Mouse (Mus musculus): ENCODE measurements around the gene Gsg1. TPM values are rescaled to one million over a fixed set of nuclear protein-coding genes. Genes with fewer than 3 reads are reported as not detected.
A peak's percentile ranks its signal among the peaks of the same experiment; 100 is the strongest.

Gene Gsg1
- polyA plus RNA-seq, 1 experiment from 2014 or later: 0.37 TPM

DNA sequence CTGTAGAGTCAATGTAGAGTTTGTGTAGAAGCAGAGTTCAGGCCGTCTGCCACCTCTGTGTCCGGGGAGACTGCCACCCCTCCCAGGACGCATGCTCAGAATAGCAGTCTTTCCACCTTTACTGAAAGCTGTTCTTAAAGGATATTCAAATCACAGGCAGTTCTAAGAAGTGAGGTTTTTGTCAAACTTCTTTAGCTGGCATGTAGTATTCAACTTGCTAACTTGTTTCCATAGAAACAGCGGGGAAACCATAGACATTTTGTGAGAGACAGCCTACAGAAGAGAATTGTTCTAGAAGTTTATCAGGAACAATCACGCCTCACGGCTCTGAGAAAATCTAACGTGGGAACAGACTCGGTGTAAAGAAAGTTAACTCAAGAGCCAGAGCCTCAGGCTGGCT, 47.2 kb downstream of the Gsg1 start:
- WGBS: 74% methylated on average over 8 of the region's 8 CpGs
- H3K27ac ChIP-seq: no peak overlapping the region

DNA sequence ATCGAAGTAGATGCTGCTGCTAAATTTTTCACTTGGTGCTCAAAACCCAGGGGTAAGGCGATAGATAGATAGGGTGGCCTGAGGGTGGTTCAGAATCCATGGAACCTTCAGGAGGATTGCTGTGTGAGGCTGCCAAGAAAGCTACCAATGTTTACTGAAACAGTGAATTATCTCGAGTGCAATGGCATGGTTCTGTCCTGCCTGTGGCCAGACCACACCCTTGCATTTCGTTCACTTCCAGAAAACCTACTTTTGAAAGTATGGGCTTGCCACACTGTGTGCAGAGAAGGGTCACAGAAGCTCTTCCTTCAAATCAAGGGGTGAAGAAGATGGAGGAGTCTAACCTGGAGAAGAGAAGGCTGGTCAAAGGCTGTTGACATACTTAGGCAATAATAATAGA, 48.3 kb downstream of the Gsg1 start:
- no peaks in the 10 kb centered on the region for H3K4me1 ChIP-seq (replicated peaks; ENCODE audit: insufficient read depth, low read length)
- H3K27me3 ChIP-seq (ENCODE audit: insufficient read depth, low read length): no peaks in the 10 kb centered on the region
- ATAC-seq (replicated peaks; ENCODE audit: low FRiP score, low read depth): no peak
- H3K4me3 ChIP-seq (replicated peaks; ENCODE audit: low read depth, low read length): no peak overlapping the region
- no peak overlapping the region for H3K27ac ChIP-seq
- H3K9me3 ChIP-seq (replicated peaks; ENCODE audit: low read length): no peaks in the 10 kb centered on the region
- no peak for DNase-seq (ENCODE audit: low spot score)
- H3K4me2 ChIP-seq (ENCODE audit: low read length): no peak overlapping the region
- WGBS: 83% methylated on average over 4 of the region's 4 CpGs
- no peaks in the 10 kb centered on the region for H3K36me3 ChIP-seq (ENCODE audit: insufficient read depth, low read length)
- TF ChIP-seq CTCF (IDR thresholded peaks at IDR 0.05; ENCODE audit: low read depth): no peak
- no peak overlapping the region for H3K9ac ChIP-seq (ENCODE audit: low read depth, low read length)

More for the DNA sequence above, 47.2 kb downstream of the Gsg1 start:
- Histone ChIP-seq H3K9me3 (replicated peaks; ENCODE audit: low read length) (no peaks in the 10 kb centered on the region), H3K4me1 (replicated peaks; ENCODE audit: insufficient read depth, low read length) (no peaks in the 10 kb centered on the region), H3K36me3 (ENCODE audit: insufficient read depth, low read length) (0 out of 2 replicates have a peak, but pooled peaks cover 5% of the 10 kb centered on the region), H3K4me2 (ENCODE audit: low read length) (no peak overlapping the region), H3K27me3 (ENCODE audit: insufficient read depth, low read length) (no peaks in the 10 kb centered on the region), H3K4me3 (replicated peaks; ENCODE audit: low read depth, low read length) (no peak overlapping the region), H3K9ac (ENCODE audit: low read depth, low read length) (no peak overlapping the region)
- DNase-seq (ENCODE audit: low spot score) (no peak), ATAC-seq (replicated peaks; ENCODE audit: low FRiP score, low read depth) (no peak)
- no peak for TF ChIP-seq CTCF (IDR thresholded peaks at IDR 0.05; ENCODE audit: low read depth)

DNA sequence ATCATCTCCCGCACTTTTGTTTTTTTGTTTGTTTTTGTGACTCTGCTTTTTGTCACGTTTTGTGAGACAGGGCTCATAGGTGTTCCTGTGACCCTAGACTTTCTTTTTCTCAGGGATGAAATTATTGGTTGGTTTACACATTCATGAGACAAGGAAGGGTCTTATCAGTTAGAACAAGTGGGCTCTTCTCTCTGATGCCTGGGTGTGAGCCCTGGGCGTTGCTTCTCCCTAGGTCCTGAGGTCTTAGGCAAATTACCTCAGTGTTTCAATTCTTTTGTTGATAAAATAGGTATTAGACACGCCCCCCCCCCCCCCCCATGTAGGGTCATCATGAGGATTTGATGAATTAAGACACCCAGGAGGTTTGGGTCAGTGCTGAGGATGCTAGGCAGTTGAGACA, 49.3 kb downstream of the Gsg1 start:
- Histone ChIP-seq H3K9ac (ENCODE audit: low read depth, low read length) (no peak overlapping the region), H3K36me3 (ENCODE audit: insufficient read depth, low read length) (no peaks in the 10 kb centered on the region), H3K27me3 (ENCODE audit: insufficient read depth, low read length) (no peaks in the 10 kb centered on the region), H3K9me3 (replicated peaks; ENCODE audit: low read length) (no peaks in the 10 kb centered on the region), H3K4me1 (replicated peaks; ENCODE audit: insufficient read depth, low read length) (no peaks in the 10 kb centered on the region), H3K4me3 (replicated peaks; ENCODE audit: low read depth, low read length) (no peak overlapping the region), H3K27ac (no peak overlapping the region), H3K4me2 (ENCODE audit: low read length) (no peak overlapping the region)
- DNase-seq (ENCODE audit: low spot score) (no peak), ATAC-seq (replicated peaks; ENCODE audit: low FRiP score, low read depth) (no peak)
- WGBS: 71% methylated on average over 4 of the region's 4 CpGs
- TF ChIP-seq CTCF (IDR thresholded peaks at IDR 0.05; ENCODE audit: low read depth): no peak

DNA sequence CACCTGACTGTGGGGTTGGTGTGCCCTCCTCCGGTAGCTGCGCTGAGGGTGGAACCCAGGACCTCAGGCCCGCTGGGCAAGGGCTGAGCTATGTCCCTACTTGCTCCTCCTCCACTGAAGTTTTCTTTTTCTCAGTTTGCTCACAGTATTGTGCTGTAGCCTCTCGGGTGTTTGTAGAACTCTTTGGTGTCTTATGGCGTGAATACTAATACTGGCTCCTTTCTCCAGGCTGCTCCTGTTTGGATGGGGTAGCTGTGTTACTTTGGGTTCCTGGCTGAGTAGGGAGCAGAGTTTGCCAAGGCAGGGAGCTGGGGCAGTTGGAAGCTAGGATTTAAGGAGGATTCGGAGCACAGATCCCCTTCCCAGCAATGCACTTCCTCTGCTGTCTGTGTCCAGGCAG, 50.4 kb downstream of the Gsg1 start:
- no peak for TF ChIP-seq CTCF (IDR thresholded peaks at IDR 0.05; ENCODE audit: low read depth)
- ATAC-seq (replicated peaks; ENCODE audit: low FRiP score, low read depth) (no peak), DNase-seq (ENCODE audit: low spot score) (no peak)
- Histone ChIP-seq H3K4me3 (replicated peaks; ENCODE audit: low read depth, low read length) (no peak overlapping the region), H3K27ac (no peak overlapping the region), H3K9ac (ENCODE audit: low read depth, low read length) (no peak overlapping the region), H3K9me3 (replicated peaks; ENCODE audit: low read length) (no peaks in the 10 kb centered on the region), H3K4me2 (ENCODE audit: low read length) (no peak overlapping the region), H3K36me3 (ENCODE audit: insufficient read depth, low read length) (no peaks in the 10 kb centered on the region), H3K27me3 (ENCODE audit: insufficient read depth, low read length) (no peaks in the 10 kb centered on the region), H3K4me1 (replicated peaks; ENCODE audit: insufficient read depth, low read length) (no peaks in the 10 kb centered on the region)
- WGBS: 68% methylated on average over 6 of the region's 6 CpGs

DNA sequence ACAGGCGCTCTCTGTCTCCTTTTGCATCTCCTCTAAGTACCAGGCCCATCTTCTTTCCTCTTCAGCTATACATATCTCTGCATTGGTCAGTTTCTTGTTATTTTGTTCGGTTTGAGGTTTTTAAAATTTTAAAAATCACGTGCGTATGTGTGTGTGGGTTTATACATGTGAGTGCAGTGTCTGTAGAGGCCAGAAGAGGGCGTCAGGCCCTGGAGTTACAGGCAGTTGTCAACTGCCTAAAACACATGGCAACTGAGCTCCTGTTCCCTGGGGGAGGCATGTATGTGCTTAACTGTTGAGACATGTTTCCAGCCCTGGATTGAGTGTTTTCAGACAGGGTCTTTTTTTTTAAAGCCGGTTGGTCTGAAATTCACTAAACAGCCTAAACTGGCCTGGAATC, 51.5 kb downstream of the Gsg1 start:
- Histone ChIP-seq H3K27me3 (ENCODE audit: insufficient read depth, low read length) (no peaks in the 10 kb centered on the region), H3K4me2 (ENCODE audit: low read length) (no peak overlapping the region), H3K9me3 (replicated peaks; ENCODE audit: low read length) (no peaks in the 10 kb centered on the region), H3K4me1 (replicated peaks; ENCODE audit: insufficient read depth, low read length) (no peaks in the 10 kb centered on the region), H3K9ac (ENCODE audit: low read depth, low read length) (no peak overlapping the region), H3K4me3 (replicated peaks; ENCODE audit: low read depth, low read length) (no peak overlapping the region), H3K36me3 (ENCODE audit: insufficient read depth, low read length) (no peaks in the 10 kb centered on the region), H3K27ac (no peak overlapping the region)
- DNase-seq (ENCODE audit: low spot score) (no peak), ATAC-seq (replicated peaks; ENCODE audit: low FRiP score, low read depth) (no peak)
- WGBS: 87% methylated on average over 6 of the region's 6 CpGs
- TF ChIP-seq CTCF (IDR thresholded peaks at IDR 0.05; ENCODE audit: low read depth): peak; percentile 17; the same call in 1 of the 2 replicates

DNA sequence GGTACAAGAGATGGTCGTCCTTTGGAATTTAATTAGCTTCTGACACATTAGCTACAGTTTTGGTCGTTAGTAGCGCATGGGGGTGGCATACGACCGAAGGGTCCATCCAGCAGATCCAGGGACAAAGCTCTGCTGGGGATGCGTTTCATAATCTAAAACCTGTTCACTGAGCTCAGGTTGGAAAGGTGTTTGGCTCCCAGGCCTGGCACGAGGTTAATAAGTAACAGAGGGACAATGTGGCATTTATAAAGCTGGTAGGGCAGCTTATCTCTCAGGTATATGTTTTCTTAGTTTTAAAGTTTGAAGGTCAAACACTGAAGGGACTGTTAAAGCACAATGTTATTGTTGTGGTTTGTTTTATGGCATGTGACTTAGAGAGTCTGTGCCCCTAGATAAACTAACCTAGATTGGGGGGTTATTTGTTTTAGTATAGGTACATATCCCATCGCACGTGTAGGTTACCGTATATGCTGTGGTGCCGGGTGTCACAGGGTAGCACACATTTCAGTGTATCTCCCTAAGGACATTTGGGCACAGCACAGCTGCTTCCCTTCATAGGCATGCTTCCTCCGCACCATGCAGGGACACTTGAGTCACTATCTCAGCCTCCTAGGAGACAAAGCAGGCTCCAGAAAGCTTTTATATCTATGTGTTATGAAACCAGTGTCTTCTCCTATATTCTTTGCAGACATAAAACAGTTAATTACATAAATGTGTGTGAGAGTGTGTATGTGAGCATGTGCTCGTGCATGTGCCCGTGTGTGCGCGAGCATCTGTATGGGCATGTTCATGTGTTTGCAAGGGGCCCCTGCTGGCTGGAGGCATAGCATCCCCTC, 53.8 kb downstream of the Gsg1 start:
- 71% methylated on average over 16 of the region's 16 CpGs for WGBS
- ATAC-seq (replicated peaks; ENCODE audit: low FRiP score, low read depth) (no peak), DNase-seq (ENCODE audit: low spot score) (no peak)
- no peaks in the 10 kb centered on the region for H3K36me3 ChIP-seq (ENCODE audit: insufficient read depth, low read length)
- no peaks in the 10 kb centered on the region for H3K4me1 ChIP-seq (replicated peaks; ENCODE audit: insufficient read depth, low read length)
- H3K9ac ChIP-seq (ENCODE audit: low read depth, low read length): no peak overlapping the region
- peak overlapping the region; percentile 67; the same call in 1 of the 2 replicates for H3K4me2 ChIP-seq (ENCODE audit: low read length)
- TF ChIP-seq CTCF (IDR thresholded peaks at IDR 0.05; ENCODE audit: low read depth): no peak
- peak overlapping the region; percentile 68 for H3K27ac ChIP-seq
- no peaks in the 10 kb centered on the region for H3K27me3 ChIP-seq (ENCODE audit: insufficient read depth, low read length)
- no peak overlapping the region for H3K4me3 ChIP-seq (replicated peaks; ENCODE audit: low read depth, low read length)
- H3K9me3 ChIP-seq (replicated peaks; ENCODE audit: low read length): no peaks in the 10 kb centered on the region
